Mouse (Mus musculus): ENCODE data around the gene Iqschfp.

The Iqschfp gene

DNA sequence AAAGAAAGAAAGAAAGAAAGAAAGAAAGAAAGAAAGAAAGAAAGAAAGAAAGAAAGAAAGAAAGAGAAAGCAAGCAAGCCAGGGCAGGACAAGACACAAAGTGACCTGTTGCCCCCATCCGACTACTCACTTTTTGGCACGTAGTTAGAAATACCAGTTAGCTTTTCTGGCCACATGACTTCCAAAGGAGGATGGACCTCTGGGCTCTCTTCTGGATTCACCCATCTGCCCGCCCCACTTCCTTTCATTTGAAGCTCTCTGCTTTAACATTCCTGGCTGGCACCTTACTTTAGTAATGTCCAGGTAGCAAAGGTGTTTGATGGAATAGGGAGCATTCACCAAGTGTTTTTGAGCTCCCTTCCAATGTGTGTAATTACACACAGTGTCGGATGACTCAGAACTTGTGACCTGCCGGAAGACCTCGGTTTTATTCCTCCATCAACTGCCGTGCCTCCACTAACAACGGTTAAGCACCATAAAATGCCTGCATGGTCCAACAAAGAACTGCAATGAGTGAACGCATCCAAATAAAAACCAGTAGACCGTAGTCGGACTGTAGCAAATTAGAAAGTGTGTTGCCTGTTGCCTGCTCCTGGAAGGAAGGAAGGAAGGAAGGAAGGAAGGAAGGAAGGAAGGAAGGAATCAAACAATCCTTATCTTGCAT lies 718.7 kb downstream of the Iqschfp start:
- DNase-seq: no peak

DNA sequence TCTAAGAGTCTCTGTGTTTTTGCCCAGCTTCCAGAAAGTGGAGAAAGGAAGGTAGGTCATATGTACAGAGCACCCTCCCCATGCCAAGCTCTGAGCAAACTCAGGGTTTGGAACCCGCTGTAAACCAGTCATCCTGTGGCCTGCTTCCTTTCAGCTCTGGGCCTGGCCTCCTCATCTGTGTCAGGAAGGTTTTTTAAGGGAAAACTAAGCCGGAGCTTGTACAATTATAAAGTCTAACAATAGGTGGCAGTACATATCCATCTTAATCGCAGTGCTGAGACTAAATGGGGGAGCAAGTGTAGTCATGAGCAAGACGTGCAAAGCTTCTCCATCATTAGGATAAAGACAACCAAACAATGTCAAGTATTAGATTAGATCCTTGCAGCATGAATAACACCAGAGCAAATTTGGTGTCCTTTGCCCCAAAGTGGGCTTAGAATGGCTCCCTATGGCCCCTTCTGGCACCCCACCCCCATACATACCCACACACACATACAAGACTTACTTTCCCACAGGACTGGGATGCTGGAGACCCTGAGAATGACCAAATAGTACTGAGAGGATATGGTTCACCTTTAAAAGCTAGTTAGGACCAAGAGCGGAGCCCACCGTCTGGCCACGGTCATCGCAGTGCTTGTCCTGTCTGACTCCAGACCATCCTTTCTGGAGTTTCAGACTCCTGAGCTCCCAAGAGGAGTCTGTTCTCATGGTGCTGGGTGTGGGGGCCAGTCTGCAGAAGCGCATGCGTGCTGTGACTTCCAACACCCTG lies 723.2 kb downstream of the Iqschfp start:
- peak; percentile 41 for DNase-seq

DNA sequence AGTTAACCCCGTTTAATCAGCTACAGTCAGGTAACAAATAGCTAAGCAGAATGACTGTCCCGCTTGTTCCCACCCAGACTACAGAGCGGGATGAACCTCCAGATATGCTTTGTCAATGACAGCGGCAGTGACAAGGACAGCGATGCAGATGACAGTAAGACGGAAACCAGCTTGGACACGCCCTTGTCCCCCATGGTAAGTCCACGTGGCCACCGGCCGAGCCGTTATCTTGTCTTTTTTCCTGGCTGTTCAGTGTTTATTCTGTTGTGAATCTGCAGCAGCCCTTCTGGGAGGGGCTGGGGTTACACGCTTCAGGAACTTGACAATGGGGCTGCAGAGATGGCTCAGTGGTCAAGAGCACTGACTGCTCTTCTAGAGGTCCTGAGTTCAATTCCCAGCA lies 724.3 kb downstream of the Iqschfp start:
- DNase-seq: peak; percentile 8

DNA sequence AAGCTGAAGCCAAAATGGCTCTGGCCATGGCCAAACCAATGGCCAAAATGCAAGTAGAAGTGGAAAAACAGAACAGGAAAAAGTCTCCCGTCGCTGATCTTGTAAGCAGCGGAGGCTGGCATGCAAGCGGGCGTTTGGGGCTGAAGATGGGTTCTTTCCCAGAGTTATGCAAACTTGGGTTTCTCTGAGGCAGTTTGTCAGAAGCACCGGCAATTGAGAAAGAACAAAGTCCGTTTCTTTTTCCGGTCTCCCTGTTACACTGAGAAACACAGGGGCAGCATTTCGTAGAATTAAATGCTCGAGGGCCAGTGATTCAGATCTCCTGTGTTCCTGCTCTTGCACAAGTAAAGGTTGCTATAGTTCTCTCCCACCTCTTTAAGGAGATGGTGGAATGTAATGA lies 725.7 kb downstream of the Iqschfp start:
- no peak for DNase-seq

DNA sequence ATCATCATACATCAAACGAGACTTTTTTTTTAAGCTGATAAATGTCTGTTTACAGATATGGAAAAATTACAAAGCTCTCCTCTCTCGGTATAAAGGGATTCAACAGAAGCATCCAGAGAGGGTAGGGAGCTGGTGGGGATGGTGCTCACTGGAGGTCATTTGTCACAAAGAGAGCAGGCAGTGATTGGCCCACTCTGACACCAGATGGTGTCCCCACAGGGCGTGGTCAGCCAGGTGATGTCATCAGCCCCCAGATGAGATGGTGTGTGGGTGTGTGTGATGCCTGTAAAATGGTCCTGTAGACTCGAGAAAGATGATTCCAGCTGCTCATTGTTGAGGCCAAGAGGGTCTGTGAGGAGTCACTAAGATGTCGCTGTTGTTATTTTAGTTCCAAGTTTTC lies 727.1 kb downstream of the Iqschfp start:
- no peak for DNase-seq

DNA sequence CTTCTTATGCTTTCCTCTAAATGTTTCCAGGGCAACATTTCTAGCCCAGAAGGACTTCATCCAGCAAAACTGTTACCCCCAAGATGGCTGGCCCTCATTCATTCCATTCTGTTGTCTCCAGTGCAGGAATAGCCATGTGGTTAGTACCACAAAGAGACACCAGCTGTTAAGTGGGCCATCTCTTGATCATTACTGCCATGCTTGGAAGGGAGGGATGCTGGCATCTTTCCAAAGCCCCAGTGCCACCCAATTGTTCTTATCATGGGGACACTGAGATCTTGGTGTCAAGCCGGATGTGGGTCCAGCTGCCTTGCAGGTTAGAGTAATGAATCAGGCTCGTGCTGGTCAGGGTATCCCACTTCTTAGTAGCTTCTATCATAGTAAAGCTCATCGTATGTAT lies 729.9 kb downstream of the Iqschfp start:
- DNase-seq: no peak

DNA sequence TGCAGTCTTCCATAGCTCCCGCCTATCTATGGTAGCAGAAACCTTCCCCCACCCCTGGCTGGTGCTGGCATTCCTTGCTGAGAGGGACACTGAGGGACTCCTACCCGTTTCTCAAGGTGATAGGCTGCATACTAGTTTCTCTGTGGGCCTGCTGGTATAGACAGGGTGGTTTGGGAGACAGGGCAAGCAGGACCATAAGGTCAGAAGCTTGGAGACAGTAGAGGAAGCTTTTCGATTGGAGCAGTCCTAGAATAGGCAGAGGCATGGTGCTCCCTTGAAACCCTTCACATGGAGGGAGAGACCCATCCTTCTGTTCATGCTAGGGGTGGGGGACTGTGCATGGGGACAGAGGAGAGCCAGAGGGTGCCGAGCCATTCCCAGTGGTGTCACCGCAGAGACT lies 731.0 kb downstream of the Iqschfp start:
- no peak for DNase-seq

DNA sequence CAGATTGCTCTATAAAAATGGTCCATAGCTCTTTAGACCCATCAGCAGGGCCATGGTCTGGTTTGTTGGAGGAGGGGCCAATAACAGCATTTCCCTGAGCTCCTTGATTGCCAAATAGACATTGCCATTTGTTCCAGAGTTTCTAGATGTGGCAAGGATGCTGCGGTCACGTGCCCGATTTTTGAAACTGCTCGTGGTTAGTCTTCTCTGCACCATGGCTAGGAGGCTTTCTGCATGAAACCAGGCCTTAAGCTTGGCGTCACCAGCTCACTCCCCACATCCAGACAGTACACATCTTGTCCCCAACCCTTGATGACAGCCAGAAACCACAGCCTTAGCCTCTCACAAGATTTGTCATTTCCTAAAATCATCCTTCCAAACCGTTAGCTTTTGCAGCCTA lies 732.4 kb downstream of the Iqschfp start:
- DNase-seq: no peak

DNA sequence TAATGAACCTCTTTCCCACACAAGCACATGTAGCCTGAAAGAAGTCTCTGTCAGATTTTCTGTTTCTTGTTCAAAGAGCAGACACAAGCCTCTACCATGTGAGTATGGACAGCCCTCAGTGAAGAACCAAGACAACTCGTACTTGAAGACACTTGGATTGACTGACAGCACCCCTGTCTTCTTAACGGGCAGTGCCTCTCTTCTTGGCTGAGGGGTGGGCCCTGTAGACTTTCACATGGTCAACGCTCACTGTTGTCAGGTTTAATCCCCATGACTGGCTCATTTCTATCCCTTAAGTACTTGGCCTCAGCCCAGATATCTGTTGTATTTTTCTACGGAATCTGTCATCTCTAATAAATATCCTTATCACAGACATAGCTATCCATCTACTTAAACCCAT lies 738.2 kb downstream of the Iqschfp start:
- no peak for DNase-seq

DNA sequence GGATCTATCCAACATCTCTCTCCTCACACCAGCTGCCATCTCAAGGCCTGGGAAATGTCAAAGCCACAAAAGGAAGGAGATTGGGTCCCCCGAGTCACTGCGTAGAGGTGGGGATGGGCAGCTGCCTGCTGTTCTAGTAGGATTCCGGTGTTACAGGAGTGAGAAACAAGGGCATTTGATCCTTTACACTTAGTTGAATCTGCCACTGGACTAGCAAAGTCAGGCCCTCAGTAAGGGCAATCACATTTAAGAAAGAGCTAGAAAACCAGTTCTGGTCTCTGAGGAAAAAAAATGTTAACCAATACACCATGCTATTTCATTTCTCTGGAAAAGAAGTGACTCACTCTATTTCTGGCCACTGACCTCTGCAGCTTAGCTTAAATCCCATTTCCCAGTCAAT lies 738.8 kb downstream of the Iqschfp start:
- no peak for DNase-seq

DNA sequence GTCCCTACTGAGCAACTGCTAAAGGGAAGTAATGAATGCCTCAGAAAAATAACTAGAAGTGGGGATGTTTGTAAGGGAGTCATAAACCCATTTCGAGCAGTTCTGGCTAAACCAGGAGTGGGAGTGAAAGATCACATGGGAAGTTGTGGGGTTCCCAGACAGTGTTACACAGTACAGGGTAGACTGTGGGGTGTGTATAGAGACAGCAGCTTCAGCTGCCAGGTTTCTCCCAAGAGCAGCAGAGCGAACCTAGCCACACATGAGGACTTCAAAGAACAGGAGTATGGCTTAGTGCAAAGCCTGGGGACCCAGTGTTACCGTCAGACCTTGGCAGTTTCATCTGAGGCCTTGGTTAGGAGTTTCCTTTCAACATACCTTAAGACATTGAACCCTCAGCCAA lies 740.7 kb downstream of the Iqschfp start:
- DNase-seq: no peak

DNA sequence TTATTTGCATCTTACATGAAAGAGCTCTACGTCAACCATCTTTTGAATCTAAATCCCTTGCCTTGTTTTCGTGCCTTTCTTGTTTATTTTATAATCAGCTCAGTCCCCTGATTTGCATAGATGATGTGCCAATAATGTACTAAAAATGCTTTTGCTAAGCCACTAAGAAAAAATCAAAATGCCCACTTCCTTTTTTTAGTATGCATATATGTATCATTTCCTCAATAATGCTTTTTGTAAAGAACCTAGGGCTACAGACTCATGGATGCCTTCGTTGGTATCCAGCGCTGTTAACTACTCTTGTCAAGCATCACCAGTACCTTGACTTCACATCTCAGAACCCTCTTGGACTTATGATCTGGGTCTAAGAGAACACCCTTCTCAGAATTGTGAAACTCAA lies 741.5 kb downstream of the Iqschfp start:
- DNase-seq: no peak

DNA sequence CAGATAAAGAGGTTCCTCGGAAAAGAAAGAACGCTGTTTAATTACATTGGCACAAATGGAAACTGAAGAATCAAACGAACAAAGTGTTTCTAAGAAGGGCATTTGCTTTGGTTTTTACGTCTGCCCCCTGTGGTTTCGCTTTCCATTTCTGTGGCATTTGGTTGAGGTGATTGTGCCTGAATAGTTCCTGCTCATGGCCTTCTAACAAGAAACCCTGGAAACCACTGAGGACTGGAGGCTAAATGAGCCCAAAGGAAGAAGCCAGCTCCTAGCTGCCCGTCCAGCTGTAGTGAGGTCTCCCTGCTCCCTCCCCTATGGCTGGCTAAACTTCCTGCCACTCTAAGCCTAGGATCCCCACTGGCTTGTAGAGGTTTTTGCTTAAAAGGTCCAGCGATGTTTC lies 745.9 kb downstream of the Iqschfp start:
- DNase-seq: no peak

DNA sequence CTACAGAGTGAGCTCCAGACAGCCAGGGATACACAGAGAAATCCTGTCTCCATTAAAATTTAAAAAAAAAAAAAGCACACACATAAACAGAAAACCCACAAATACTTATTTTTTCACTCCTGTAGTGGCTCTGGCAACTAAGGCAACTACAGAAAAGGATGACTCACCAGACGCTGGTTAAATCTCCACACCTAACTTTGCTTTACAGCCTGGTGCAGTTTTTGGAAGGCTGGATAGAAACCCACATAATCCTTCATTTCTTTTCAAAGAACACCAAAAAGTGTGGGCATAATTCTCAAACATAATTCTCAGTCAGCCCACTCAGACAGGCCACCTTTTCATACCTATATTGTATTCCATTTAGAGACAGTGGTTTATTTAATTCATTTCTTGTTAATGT lies 746.7 kb downstream of the Iqschfp start:
- no peak for DNase-seq

DNA sequence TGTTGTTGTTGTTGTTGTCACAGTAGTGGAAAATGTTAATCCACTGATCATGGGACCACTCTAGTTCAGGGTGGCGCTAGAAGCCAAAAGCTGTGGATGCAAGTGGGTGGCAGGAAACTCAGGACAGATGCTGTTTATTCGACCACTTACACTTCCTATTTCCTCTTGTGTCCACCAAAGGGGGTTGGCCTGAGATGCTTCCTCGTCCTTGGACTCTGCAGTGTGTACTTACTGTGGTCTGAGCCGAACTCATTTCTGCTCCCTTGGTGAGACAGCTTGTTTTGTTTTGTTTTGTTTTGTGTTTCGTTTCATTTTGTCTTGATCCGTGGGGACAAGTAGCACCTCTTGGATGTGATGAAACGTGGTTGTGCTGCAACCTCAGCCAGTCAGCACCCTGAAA lies 750.9 kb downstream of the Iqschfp start:
- no peak for DNase-seq

DNA sequence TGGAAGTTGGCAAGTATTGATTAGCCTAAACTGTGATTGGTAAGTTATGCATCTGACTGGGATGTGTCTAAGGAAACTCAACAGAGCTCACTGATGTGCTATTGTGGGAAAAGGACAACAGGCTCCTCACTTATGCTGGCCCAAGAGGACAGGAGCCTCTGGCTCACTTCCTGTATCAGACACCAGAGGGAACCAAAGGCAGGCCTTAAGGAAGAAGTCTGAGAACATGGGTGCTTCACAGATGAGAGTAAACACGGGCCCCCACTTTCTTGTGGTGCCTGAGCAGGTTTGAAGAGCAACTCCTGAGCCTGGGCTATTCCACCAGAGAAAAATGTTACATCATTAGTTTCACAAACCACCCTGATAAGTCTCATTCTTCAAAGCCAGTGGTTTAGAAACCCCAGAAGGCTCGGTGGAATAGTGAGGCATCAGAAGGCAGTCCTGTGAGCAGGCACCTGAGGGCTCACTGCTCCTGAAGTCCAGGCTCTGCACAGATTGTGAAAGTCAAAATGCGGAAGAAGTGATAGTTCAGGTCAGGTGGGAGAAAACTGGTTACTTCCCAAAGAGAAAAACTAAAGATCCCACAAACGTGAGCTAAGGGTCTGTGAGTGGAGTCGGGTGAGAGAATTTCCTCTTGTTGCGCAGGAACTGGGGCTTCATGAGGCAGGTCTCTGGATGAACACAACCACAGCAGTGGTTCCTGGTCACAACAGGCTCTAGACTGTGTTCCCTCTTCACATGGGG lies 754.5 kb downstream of the Iqschfp start:
- DNase-seq: no peak

DNA sequence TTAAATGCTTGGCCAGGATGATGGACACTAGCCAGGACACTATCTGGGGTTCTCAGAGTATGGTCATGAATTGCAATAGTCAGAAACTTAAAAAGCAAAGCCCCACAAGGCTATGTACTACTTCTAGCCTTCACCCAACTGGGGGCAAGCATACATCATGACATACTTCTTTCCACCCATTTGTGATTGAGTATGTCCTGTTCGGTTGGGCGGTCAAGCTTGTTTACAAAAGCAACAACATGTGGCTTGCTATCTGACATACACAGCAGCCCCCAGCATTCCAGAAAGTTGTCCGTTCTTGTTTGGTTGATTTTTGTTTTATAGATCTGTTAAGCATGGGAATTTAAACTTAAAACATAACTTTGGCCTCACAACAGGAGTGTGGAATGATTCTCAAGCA lies 755.2 kb downstream of the Iqschfp start:
- DNase-seq: no peak

DNA sequence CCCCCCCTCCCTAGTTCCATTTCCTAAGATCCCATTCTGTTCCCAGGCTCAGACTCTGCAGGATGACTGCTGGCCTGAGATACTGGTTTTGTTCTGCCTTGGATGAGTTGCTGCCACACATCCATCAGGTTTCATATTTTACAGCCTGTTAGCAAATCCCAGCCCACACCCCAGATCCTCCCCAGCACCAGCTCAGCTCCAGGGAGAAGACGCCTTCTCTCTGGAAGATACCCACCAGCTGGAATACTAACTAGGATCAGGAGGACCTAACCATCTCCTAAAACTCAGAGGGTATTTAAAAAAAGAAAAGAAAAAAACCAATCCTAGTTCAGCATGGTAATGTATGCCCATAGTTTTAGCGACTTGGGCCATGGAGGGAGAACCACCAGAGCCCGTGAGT lies 758.2 kb downstream of the Iqschfp start:
- no peak for DNase-seq

DNA sequence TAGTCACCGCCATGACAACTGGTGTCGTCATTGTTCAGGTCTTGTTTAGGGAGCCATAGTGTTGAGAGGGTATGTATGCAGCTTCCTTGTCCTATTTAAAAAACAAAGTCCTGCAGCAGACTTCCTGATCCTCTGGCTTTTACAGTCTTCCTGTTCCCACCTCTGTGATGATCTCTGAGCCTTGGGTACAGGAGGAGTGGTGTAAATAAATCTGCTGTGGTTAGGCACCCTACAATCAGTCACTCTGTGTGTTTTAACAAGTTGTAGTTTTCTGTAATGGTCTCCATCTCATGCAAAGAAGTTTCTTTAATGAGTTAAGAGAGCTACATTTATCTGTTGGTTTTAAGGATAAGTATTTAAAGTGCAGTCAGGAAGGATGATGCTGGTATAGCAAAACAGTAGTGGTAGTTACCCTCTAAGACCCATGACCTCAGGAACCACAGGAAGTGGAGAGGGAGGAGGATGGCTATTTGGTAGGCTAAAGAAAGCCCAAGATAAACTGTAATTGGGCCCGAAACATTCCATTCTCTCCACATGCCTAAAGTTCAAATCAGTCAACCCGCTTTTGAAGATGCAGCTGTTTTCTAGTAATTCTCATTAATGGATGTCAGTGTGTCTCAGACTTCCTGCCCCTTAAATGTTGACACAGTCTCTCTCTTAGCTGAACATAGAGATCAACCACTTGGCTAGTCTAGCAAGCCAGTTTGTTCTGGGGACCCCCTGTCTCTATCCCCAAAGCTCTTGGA lies 764.7 kb downstream of the Iqschfp start:
- no peak for DNase-seq

DNA sequence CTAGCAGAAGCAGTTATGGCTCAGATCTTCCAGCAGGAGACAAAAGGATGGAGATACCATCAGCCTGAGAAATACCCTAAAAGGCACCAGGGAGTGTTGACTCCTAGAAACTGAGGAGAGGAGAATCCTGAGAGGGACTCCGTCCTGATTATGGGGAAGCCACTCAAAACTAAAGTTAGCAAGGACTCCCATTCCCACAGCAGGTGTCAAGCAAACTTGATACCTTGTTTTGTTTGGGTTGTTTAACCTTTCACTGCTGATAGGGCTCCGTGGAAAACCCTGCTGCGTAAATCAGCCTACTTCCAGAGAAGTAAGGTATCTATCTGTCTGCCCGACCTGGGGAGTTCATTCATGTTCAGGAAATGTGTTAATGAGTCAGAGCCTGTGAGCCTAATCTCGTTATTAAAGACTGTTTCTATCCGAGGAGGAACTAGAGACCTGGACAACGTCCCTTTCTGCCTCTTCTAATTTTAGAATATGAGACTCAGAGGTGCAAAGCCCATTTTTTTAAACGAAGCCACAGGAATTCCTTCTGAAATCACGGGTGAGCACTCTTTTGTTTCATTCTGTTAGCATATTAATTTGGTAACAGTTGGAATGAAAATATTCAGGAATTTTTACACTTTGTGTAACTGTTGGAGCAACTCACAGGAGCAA lies 765.7 kb downstream of the Iqschfp start:
- no peak for DNase-seq

DNA sequence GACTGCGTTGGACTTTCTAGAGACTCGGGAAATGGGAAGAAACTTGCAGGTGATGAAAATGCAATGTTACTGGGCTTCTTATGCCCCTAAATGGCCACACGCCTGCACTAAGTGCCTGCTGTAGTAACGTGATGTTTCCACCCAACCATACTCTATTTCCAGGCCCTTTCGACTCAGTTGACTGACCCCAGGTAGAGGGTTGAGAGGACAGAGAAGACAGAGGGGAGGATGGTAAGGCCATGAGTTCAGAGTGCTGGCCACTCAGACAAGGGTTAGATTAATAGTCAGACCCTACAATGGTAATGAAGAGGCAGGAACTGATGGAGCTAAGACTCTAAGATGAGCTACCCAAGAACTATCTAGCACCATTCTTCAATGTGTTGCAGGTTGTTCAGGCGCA lies 768.0 kb downstream of the Iqschfp start:
- no peak for DNase-seq

DNA sequence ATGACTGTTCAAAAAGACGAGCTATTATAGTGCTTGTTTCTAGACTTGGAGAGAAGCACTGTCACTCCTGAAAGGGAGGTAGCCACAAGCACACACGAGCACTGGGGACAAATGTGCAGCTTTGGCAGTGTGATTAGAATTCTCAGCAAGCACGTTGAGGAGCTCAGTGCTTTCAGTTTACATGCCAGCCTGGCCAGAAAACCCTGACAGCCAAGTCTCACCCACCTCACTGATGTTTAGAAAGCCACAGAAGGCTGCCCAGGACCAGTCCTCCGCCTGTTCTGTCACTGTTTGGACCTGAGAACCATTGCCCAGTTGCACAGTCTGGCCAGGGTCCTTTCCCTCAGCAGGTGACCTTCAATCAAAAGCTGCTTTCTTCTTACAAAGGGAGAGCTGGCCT lies 768.5 kb downstream of the Iqschfp start:
- DNase-seq: no peak

DNA sequence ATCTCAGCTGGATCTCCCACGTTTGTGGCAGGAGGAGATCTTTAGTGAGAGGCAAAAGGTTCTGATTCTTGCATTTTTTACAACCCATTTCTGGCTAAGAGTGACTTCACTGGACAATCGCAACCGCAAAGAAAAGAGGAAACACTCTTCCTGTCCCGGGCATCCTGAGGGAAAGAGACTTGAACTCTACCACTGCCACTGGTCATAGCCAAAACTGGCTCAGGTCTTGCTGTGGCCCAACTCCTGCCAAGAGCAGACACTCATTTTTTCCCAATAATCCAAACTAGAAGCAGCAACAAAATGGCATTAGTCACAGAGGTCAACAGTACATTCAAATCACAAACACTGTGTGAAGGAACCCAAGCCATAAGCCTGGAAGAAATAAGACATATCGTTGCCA lies 770.4 kb downstream of the Iqschfp start:
- DNase-seq: no peak
